Mouse (Mus musculus) myocyte (in vitro differentiated cells): ENCODE measurements around the gene Peak1.

Source experiments
- CEBPB ChIP-seq: IDR thresholded peaks from 2 replicates; pipeline ENCODE4 v1.6.1; 2011; ENCODE audit warnings: mild to moderate bottlenecking, moderate library complexity; ENCODE audit not compliant: poor library complexity, insufficient read depth, severe bottlenecking
- E2F4 ChIP-seq: IDR thresholded peaks from one replicate; pipeline ENCODE4 v1.6.1; 2011; ENCODE audit warnings: mild to moderate bottlenecking, control low read depth, moderate library complexity; ENCODE audit not compliant: insufficient read depth
- MAX ChIP-seq: IDR thresholded peaks from one replicate; pipeline ENCODE4 v1.6.1; 2011; ENCODE audit warnings: low read depth, mild to moderate bottlenecking, control low read depth
- MYOD1 ChIP-seq, 3 experiments: IDR thresholded peaks; one replicate each; pipeline ENCODE4 v1.6.1; 2011; ENCODE audit warnings: control low read depth in 2 of 3, low read depth in 2 of 3, mild to moderate bottlenecking in 2 of 3, moderate library complexity in 1 of 3; ENCODE audit not compliant: insufficient read length in 2 of 3, control insufficient read depth in 1 of 3
- MYOG ChIP-seq, 3 experiments: IDR thresholded peaks; one replicate each; pipeline ENCODE4 v1.6.1; 2011; ENCODE audit warnings: control low read depth in 2 of 3, low read depth in 2 of 3, mild to moderate bottlenecking in 2 of 3; ENCODE audit not compliant: insufficient read length in 2 of 3, control insufficient read depth in 1 of 3, insufficient read depth in 1 of 3
- POLR2A ChIP-seq: IDR thresholded peaks from one replicate; pipeline ENCODE4 v1.6.1; 2011; ENCODE audit warnings: low read depth, mild to moderate bottlenecking, control low read depth, moderate library complexity; ENCODE audit not compliant: insufficient read length
- SRF ChIP-seq: IDR thresholded peaks from one replicate; pipeline ENCODE4 v1.6.1; 2011; ENCODE audit warnings: low read depth; ENCODE audit not compliant: control insufficient read depth, insufficient read length
- TCF12 ChIP-seq: IDR thresholded peaks from one replicate; pipeline ENCODE4 v1.6.1; 2011; ENCODE audit warnings: mild to moderate bottlenecking, control low read depth; ENCODE audit not compliant: poor library complexity, insufficient read depth, severe bottlenecking

DNA sequence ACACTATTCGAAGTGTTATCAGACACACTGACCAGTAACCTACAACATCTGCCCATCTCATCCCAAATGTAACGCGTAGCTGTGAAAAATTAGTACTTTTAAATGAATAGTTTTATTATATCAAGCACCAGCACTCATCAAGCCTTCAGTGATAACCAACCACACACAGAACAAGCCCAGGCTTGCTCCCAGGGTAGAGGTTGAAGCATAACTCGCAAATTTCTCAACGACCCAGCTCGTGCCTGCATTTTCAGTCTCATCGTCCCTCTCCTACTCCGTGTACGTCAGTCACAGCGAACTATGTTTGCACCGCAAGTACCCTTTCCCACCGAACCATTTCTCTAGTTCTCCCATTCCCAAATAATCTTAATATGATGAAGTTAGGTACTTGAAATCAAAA lies 83.5 kb downstream of the Peak1 start:
- TF ChIP-seq CEBPB (no peak), POLR2A (no peak), E2F4 (no peak), MAX (no peak), MYOG (IDR thresholded peaks at IDR 0.05; ENCODE audit: control insufficient read depth in 1 of 3, insufficient read depth in 1 of 3, insufficient read length in 2 of 3, low read depth in 2 of 3) (no peak), SRF (no peak), MYOD1 (IDR thresholded peaks at IDR 0.05; ENCODE audit: control insufficient read depth in 1 of 3, insufficient read length in 2 of 3, low read depth in 2 of 3) (no peak), TCF12 (no peak)
